Mouse (Mus musculus): ENCODE measurements at regions not wholly inside any gene's neighbourhood (a gene's known extent, or its start where the extent isn't known, plus 50 kb on each side); places are given as distances from the start of the nearest gene placed in this dataset.

DNA sequence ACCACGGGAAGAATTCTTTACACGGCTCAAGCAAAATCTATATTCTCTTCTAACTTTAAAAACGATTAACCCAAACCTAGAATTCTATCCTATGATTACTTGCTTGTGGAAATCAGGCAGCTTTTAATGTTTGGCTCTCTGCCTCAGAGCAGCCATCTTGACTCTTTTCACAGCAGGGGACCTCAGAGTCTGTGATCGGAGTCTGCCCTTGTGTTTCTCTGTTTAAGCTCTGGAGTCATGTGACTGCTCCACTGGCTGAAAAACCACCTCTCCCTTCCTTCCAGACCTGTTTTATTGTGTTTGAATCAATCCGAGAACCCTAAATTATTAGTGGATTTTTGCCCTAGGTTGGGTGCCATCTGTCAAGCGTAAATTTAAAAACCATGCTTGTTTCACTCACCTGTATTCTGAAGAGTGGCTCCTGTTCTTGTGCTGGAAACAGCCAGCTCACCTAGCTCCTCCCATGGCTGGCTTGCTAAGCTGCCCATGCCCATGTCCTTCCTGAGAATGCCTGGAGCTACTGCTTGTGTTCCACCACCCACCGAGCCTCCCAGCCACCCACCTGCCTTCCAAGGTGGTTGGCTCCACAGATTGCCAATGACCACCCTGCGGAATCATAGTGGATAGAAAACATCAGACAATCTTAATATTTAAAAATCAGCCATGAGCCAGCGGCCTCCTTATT, 62.6 kb downstream of the Perp start:
- ATAC-seq (ENCODE audit: extremely low read depth, insufficient number of reproducible peaks, low FRiP score, poor library complexity, severe bottlenecking): no peak

DNA sequence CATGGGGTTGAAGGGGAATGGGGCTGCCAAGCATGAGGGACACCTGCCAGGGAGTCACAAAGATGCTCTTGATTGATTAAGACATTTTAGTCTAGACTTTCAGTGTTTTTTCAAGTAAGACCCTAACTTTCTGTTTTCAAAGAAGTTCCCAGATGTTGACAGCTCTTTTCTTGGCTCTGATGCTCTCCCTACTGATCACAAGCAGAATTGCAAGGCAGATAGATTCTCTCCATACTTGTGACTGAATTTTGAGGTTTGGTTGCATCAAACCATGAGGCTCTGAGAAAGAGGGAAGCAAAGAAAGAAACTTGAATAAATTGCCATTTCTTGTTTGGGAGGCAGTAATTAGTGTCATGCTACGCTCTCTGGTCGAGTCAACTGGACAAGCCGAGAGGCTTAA, 64.5 kb downstream of the Perp start:
- no peak for ATAC-seq (ENCODE audit: extremely low read depth, insufficient number of reproducible peaks, low FRiP score, poor library complexity, severe bottlenecking)

DNA sequence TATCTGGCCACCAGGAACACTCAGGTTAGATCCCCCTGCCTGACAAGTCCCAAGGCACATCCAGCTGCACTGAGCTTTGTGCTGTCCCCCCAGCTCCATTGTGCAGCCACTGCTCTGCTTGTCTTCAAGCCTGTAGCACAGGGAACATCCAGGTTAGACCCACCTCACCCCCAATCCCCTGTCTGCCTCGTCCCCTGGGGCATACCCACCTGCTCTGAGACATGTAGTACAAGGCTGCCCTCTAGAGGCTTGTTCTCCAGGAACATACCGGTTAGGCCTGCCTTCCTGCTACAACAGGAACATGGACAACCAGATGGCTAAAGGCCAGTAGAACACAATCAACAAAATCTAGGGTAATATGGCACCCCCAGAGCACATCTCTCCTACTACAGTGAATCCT, 66.1 kb downstream of the Perp start:
- 0 out of 2 replicates have a peak, but pooled peaks have one; percentile 36 for ATAC-seq (ENCODE audit: extremely low read depth, insufficient number of reproducible peaks, low FRiP score, poor library complexity, severe bottlenecking)

DNA sequence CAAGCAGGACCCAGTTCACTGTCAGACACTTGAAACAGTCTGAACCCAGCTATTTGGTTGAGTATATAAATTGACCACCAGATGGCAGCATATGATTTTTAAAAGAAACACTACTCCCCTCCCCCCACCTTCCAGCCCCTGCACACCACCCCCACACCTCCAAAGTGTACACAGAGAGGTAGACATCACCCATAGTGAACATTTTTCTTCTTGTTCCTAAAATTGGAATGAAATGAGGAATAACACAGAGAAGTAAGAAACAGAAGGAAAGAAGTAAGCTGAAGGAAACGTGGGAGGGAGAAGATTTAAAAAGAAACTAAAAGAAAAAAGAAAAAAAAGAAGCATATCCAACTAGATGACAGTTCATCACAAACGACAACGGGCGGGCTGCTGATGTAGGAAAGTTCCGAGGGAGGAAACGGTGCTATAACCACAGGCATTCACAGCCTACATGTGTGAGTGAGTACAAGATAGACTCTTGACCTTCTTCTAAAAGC, 72.3 kb downstream of the Perp start:
- peak; percentile 76 for ATAC-seq (ENCODE audit: extremely low read depth, insufficient number of reproducible peaks, low FRiP score, poor library complexity, severe bottlenecking)

- ATAC-seq (ENCODE audit: extremely low read depth, insufficient number of reproducible peaks, low FRiP score, poor library complexity, severe bottlenecking): no peak
Measured at GRCm38 (mm10) chr10:18923088-18923821, 78.4 kb downstream of the Perp start.

- 0 out of 2 replicates have a peak, but pooled peaks have one; percentile 26 for ATAC-seq (ENCODE audit: extremely low read depth, insufficient number of reproducible peaks, low FRiP score, poor library complexity, severe bottlenecking)
Measured at GRCm38 (mm10) chr10:18927811-18928210, 83.0 kb downstream of the Perp start.

GRCm38 (mm10) chr10:18931344-18931743, 84.1 kb downstream of the Tnfaip3 start:
- 0 out of 2 replicates have a peak, but pooled peaks have one; percentile 16 for ATAC-seq (ENCODE audit: extremely low read depth, insufficient number of reproducible peaks, low FRiP score, poor library complexity, severe bottlenecking)

- ATAC-seq (ENCODE audit: extremely low read depth, insufficient number of reproducible peaks, low FRiP score, poor library complexity, severe bottlenecking): no peak
Measured at GRCm38 (mm10) chr10:18941447-18941846, 74.0 kb downstream of the Tnfaip3 start.

DNA sequence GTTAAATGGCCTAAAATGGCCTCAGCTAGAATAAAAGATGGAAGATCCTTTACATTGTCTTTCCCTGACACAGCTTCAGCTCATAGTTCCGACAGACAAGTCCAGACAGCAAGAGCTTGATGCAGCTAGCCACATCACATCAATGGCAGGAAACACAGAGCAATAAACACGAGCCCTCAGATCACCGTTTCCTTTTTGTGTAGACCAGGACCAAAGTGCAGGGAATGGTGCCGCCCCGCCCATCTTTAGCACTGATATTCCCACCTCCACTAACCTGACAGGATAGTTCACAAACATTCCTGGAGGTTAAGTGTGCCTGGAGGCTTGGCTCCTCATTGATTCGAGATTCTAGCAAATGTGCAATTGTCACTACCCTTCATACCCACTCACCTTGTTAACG, 73.5 kb downstream of the Tnfaip3 start:
- ATAC-seq (ENCODE audit: extremely low read depth, insufficient number of reproducible peaks, low FRiP score, poor library complexity, severe bottlenecking): no peak

DNA sequence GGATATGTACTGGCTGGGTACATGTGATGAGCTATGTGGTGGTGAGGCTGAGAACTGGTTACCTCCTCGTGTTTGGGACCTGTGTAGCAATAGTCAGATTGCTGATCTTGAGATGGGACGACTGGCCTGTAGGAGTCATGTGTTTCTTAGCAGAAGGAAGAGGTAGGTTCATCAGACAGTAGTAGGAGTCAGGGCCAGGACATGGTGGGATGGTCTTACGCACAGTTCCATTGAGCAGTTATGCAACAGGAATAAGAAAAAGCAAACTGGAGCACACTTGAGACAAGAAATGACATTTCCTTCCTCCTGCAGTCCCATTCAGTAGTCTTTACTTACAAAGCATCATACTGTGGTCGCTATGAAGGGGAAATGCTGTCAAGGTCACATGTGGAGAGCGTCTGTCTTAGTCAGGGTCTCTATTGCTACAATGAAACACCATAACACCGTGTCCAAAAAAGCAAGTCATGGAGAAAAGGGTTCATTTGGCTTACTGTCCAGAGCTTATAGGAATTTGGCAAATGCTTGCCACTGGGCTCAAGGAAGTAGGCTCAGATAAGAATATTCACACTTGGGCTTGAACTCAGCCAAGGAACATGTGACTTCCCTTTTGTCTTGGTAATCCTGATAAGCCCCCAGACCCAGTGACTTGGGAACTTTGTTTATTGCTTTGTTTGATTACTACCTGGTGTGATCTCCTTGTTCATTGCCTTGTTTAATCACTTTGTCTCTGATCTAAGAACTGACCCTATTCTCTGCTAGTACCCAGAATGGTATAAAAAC, 72.0 kb downstream of the Tnfaip3 start:
- no peak for ATAC-seq (ENCODE audit: extremely low read depth, insufficient number of reproducible peaks, low FRiP score, poor library complexity, severe bottlenecking)

DNA sequence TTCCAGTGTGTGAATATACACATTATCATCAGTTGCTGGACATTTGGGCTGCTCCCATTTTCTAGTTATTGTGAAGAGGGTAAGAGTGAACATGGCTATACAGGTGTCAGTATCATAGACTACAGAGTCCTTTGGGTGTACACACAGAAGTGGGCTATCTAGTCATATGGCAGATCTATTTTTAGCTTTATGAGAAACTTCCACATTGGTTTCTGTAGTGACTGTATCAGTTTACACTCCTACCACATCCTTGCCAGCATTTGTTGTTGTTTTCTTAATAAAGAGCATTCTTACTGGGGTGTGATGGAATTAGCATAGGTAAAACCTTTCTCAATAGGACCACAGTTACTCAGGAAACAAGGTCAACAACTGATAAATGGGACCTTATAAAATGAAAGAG, 68.7 kb downstream of the Tnfaip3 start:
- no peak for ATAC-seq (ENCODE audit: extremely low read depth, insufficient number of reproducible peaks, low FRiP score, poor library complexity, severe bottlenecking)
